Mouse (Mus musculus): Measurements from ENCODE around the gene Ugdh. TPM values are rescaled to one million over a fixed set of nuclear protein-coding genes. Genes with fewer than 3 reads are reported as not detected.
A peak's percentile ranks its signal among the peaks of the same experiment; 100 is the strongest.

Ugdh gene
- polyA plus RNA-seq, 1 experiment from 2014 or later, result 93.5 TPM

- H3K27ac ChIP-seq (ENCODE audit: poor library complexity, severe bottlenecking), result peak overlapping the region; percentile 82
- ATAC-seq (ENCODE audit: insufficient number of reproducible peaks, low FRiP score), result peak; percentile 73
- no peak overlapping the region for H3K4me2 ChIP-seq
- H3K27me3 ChIP-seq (replicated peaks), result no peaks in the 10 kb centered on the region
- H3K9ac ChIP-seq, result no peak overlapping the region
- H3K4me1 ChIP-seq (replicated peaks), result peaks cover 59% of the 10 kb centered on the region
- no peak overlapping the region for H3K4me3 ChIP-seq
- peaks cover 5% of the 10 kb centered on the region; the same call in 1 of the 2 replicates for H3K36me3 ChIP-seq
- 31% methylated on average over 5 of the region's 5 CpGs for WGBS
- no peaks in the 10 kb centered on the region for H3K9me3 ChIP-seq (replicated peaks)
Measured at GRCm38 (mm10) chr5:65457846-65458245, 22.1 kb upstream of the Ugdh start.

GRCm38 (mm10) chr5:65457086-65457827, 21.5 kb upstream of the Ugdh start:
- Histone ChIP-seq H3K27ac (ENCODE audit: poor library complexity, severe bottlenecking) (peak overlapping the region; percentile 82), H3K9ac (no peak overlapping the region), H3K27me3 (replicated peaks) (no peaks in the 10 kb centered on the region), H3K36me3 (peaks cover 9% of the 10 kb centered on the region), H3K4me2 (no peak overlapping the region), H3K4me1 (replicated peaks) (peaks cover 59% of the 10 kb centered on the region), H3K9me3 (replicated peaks) (no peaks in the 10 kb centered on the region), H3K4me3 (no peak overlapping the region)
- ATAC-seq (ENCODE audit: insufficient number of reproducible peaks, low FRiP score), result no peak
- WGBS, result 52% methylated on average over 7 of the region's 7 CpGs

GRCm38 (mm10) chr5:65454771-65455170, 19.0 kb upstream of the Ugdh start:
- peak overlapping the region; percentile 60 for H3K27ac ChIP-seq (ENCODE audit: poor library complexity, severe bottlenecking)

GRCm38 (mm10) chr5:65448941-65449340, 13.2 kb upstream of the Ugdh start:
- H3K27me3 ChIP-seq (replicated peaks), result no peaks in the 10 kb centered on the region
- peaks cover 14% of the 10 kb centered on the region for H3K4me1 ChIP-seq (replicated peaks)
- no peak for ATAC-seq (ENCODE audit: insufficient number of reproducible peaks, low FRiP score)
- no peak overlapping the region for H3K4me2 ChIP-seq
- no peak overlapping the region for H3K27ac ChIP-seq (ENCODE audit: poor library complexity, severe bottlenecking)
- H3K36me3 ChIP-seq, result peaks cover 38% of the 10 kb centered on the region
- H3K9ac ChIP-seq, result no peak overlapping the region
- 67% methylated on average over 4 of the region's 4 CpGs for WGBS
- no peaks in the 10 kb centered on the region for H3K9me3 ChIP-seq (replicated peaks)
- H3K4me3 ChIP-seq, result no peak overlapping the region

More at GRCm38 (mm10) chr5:65454771-65455170, 19.0 kb upstream of the Ugdh start:
- no peak for ATAC-seq (ENCODE audit: insufficient number of reproducible peaks, low FRiP score)
- no peaks in the 10 kb centered on the region for H3K27me3 ChIP-seq (replicated peaks)
- H3K9ac ChIP-seq, result no peak overlapping the region
- no peak overlapping the region for H3K4me2 ChIP-seq
- H3K4me3 ChIP-seq, result no peak overlapping the region
- H3K9me3 ChIP-seq (replicated peaks), result no peaks in the 10 kb centered on the region
- H3K4me1 ChIP-seq (replicated peaks), result peaks cover 55% of the 10 kb centered on the region
- WGBS, result 12% methylated on average over 5 of the region's 5 CpGs
- peaks cover 20% of the 10 kb centered on the region for H3K36me3 ChIP-seq

GRCm38 (mm10) chr5:65447826-65448225, 12.1 kb upstream of the Ugdh start:
- Histone ChIP-seq H3K9me3 (replicated peaks) (no peaks in the 10 kb centered on the region), H3K9ac (no peak overlapping the region), H3K4me1 (replicated peaks) (peaks cover 22% of the 10 kb centered on the region), H3K4me2 (no peak overlapping the region), H3K36me3 (peaks cover 38% of the 10 kb centered on the region), H3K27ac (ENCODE audit: poor library complexity, severe bottlenecking) (no peak overlapping the region), H3K4me3 (no peak overlapping the region), H3K27me3 (replicated peaks) (no peaks in the 10 kb centered on the region)
- no peak for ATAC-seq (ENCODE audit: insufficient number of reproducible peaks, low FRiP score)
- WGBS, result 78% methylated on average over 2 of the region's 2 CpGs

GRCm38 (mm10) chr5:65446756-65447155, 11.0 kb upstream of the Ugdh start:
- Histone ChIP-seq H3K9me3 (replicated peaks) (no peaks in the 10 kb centered on the region), H3K27me3 (replicated peaks) (no peaks in the 10 kb centered on the region), H3K9ac (no peak overlapping the region), H3K36me3 (peaks cover 37% of the 10 kb centered on the region), H3K4me1 (replicated peaks) (peaks cover 23% of the 10 kb centered on the region), H3K4me2 (no peak overlapping the region), H3K27ac (ENCODE audit: poor library complexity, severe bottlenecking) (no peak overlapping the region), H3K4me3 (no peak overlapping the region)
- WGBS, result 80% methylated on average over 2 of the region's 2 CpGs
- ATAC-seq (ENCODE audit: insufficient number of reproducible peaks, low FRiP score), result no peak

GRCm38 (mm10) chr5:65444981-65445380, 9.2 kb upstream of the Ugdh start:
- no peaks in the 10 kb centered on the region for H3K27me3 ChIP-seq (replicated peaks)
- peak; percentile 48; the same call in 1 of the 2 replicates for ATAC-seq (ENCODE audit: insufficient number of reproducible peaks, low FRiP score)
- no peak overlapping the region for H3K4me3 ChIP-seq
- peak overlapping the region; percentile 15; the same call in 1 of the 2 replicates for H3K27ac ChIP-seq (ENCODE audit: poor library complexity, severe bottlenecking)
- peaks cover 26% of the 10 kb centered on the region for H3K36me3 ChIP-seq
- peaks cover 26% of the 10 kb centered on the region for H3K4me1 ChIP-seq (replicated peaks)
- no peak overlapping the region for H3K9ac ChIP-seq
- no peaks in the 10 kb centered on the region for H3K9me3 ChIP-seq (replicated peaks)
- WGBS, result 28% methylated on average over 3 of the region's 6 CpGs
- no peak overlapping the region for H3K4me2 ChIP-seq

- no peak for ATAC-seq (ENCODE audit: insufficient number of reproducible peaks, low FRiP score)
- Histone ChIP-seq H3K27me3 (replicated peaks) (no peaks in the 10 kb centered on the region), H3K4me3 (no peak overlapping the region), H3K9ac (no peak overlapping the region), H3K9me3 (replicated peaks) (no peaks in the 10 kb centered on the region), H3K36me3 (peaks cover 6% of the 10 kb centered on the region; the same call in 1 of the 2 replicates), H3K27ac (ENCODE audit: poor library complexity, severe bottlenecking) (no peak overlapping the region), H3K4me1 (replicated peaks) (peaks cover 45% of the 10 kb centered on the region), H3K4me2 (no peak overlapping the region)
Measured at GRCm38 (mm10) chr5:65438041-65438440, 2.3 kb upstream of the Ugdh start.

- H3K9me3 ChIP-seq (replicated peaks), result no peaks in the 10 kb centered on the region
- H3K27me3 ChIP-seq (replicated peaks), result no peaks in the 10 kb centered on the region
- H3K4me2 ChIP-seq, result peak overlapping the region; percentile 92
- WGBS, result under 1% methylated on average over 44 of the region's 47 CpGs
- peak overlapping the region; percentile 94 for H3K4me3 ChIP-seq
- ATAC-seq (ENCODE audit: insufficient number of reproducible peaks, low FRiP score), result no peak
- H3K27ac ChIP-seq (ENCODE audit: poor library complexity, severe bottlenecking), result peak overlapping the region; percentile 88
- peak overlapping the region; percentile 92 for H3K9ac ChIP-seq
- peaks cover 44% of the 10 kb centered on the region for H3K4me1 ChIP-seq (replicated peaks)
- H3K36me3 ChIP-seq, result 0 out of 2 replicates have a peak, but pooled peaks cover 7% of the 10 kb centered on the region
Measured at GRCm38 (mm10) chr5:65435363-65435805, 365 bp downstream of the Ugdh start.

- H3K36me3 ChIP-seq, result 0 out of 2 replicates have a peak, but pooled peaks cover 9% of the 10 kb centered on the region
- ATAC-seq (ENCODE audit: insufficient number of reproducible peaks, low FRiP score), result no peak
- H3K9me3 ChIP-seq (replicated peaks), result no peaks in the 10 kb centered on the region
- WGBS, result 5% methylated on average over 15 of the region's 15 CpGs
- H3K4me3 ChIP-seq, result peak overlapping the region; percentile 94
- peaks cover 43% of the 10 kb centered on the region for H3K4me1 ChIP-seq (replicated peaks)
- peak overlapping the region; percentile 92 for H3K9ac ChIP-seq
- H3K27ac ChIP-seq (ENCODE audit: poor library complexity, severe bottlenecking), result peak overlapping the region; percentile 88
- H3K27me3 ChIP-seq (replicated peaks), result no peaks in the 10 kb centered on the region
- H3K4me2 ChIP-seq, result peak overlapping the region; percentile 92
Measured at GRCm38 (mm10) chr5:65434471-65435362, 1.0 kb downstream of the Ugdh start.

GRCm38 (mm10) chr5:65429441-65429840, 6.3 kb downstream of the Ugdh start:
- Histone ChIP-seq H3K4me1 (replicated peaks) (peaks cover 21% of the 10 kb centered on the region), H3K36me3 (peaks cover 35% of the 10 kb centered on the region), H3K4me3 (no peak overlapping the region), H3K4me2 (no peak overlapping the region), H3K9me3 (replicated peaks) (no peaks in the 10 kb centered on the region), H3K27ac (ENCODE audit: poor library complexity, severe bottlenecking) (no peak overlapping the region), H3K27me3 (replicated peaks) (no peaks in the 10 kb centered on the region), H3K9ac (no peak overlapping the region)
- no peak for ATAC-seq (ENCODE audit: insufficient number of reproducible peaks, low FRiP score)
- WGBS, result 85% methylated on average over 5 of the region's 5 CpGs

Data from heart, embryonic 12.5 days (tissue).